17 mouse cellular contexts compared by ENCODE assay signal in the genomic region with DNA sequence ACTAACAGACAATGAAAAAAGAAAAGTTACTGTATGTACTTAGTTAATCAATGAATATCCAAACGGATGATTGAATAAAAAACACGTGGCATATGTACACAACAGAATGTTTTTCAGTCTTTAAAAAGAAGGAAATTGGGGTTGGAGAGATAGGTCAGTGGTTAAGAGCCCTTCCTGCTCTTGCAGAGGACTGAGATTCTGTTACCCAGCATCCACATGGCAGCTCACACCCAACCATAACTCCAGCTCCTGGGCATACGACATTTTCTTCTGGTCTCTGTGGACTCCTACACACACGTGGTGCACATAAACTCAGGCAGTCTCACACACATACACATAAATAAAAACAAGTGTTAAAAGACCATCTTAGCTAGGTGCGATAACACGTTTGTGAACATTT.
DNase-seq lines count a peak whose midpoint lies in the region; ATAC-seq lines count a peak whose summit lies in the region.
"Had no signal": no experiment of that assay in that cellular context is flagged by ENCODE, and none has a peak within 500 bp of the region (broad histone marks: within the 10 kb centered on the region; RNA-seq: fewer than 3 reads in every experiment).

No protein-coding gene starts in this region.

- DNase-seq in adrenal gland, postnatal 25 days: no peak
- DNase-seq in heart, adult 18-20 months: no peak
- DNase-seq: adrenal gland, adult 2 months; adrenal gland, adult 8-10 months; adrenal gland, postnatal 10 days; adrenal gland, postnatal 14 days; adrenal gland, postnatal 36 days; B cell, adult 2 months; cerebellum, adult 11 months; cerebellum, adult 11-12 months; cerebellum, adult 18-20 months; cerebellum, adult 2 months had no signal

- ATAC-seq in common myeloid progenitor, adult 5-6 weeks (replicated peaks; ENCODE audit: low read depth, poor library complexity, severe bottlenecking): peak; percentile 87
- ATAC-seq in megakaryocyte progenitor cell, adult 5-6 weeks (replicated peaks; ENCODE audit: poor library complexity): peak; percentile 57
- ATAC-seq: activated CD4-positive, CD25-positive, alpha-beta regulatory T cell, adult 4 months; CD4-positive, CD25-positive, alpha-beta regulatory T cell, adult 4 months; Patski had no signal
